Mouse (Mus musculus): ENCODE measurements around the gene Cpne8. TPM values are rescaled to one million over a fixed set of nuclear protein-coding genes. Genes with fewer than 3 reads are reported as not detected.
"Not testable (repeated sequence)": the region's sequence is repeated elsewhere in the genome, so short reads cannot be mapped to it uniquely, and the experiment has no call there.

The Cpne8 gene
- polyA plus RNA-seq, 1 experiment = 0.15 TPM

DNA sequence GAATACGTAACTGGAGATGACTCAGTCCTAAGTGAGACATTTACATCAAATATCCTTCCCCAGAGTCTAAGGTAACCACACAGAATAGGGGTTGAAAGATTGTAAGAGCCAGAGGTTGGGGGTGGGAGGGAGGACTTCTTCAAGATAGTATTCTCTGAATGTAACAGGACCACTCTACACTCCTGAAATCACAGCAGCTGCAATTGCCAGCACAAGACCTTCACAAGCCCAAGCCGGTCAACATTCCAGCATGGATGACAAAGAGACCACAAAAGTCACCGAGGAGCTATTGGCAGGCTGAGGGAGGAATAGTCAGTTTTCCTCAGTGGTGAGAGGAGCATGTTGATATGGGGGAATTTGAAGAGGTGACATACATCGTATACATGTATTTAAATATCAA, 166.5 kb downstream of the Cpne8 start:
- no peaks in the 10 kb centered on the region for H3K4me1 ChIP-seq
- no peaks in the 10 kb centered on the region for H3K27me3 ChIP-seq (replicated peaks)
- no peak overlapping the region for H3K4me3 ChIP-seq (replicated peaks)
- H3K9me3 ChIP-seq = peaks cover 21% of the 10 kb centered on the region
- TF ChIP-seq FLI1 (IDR thresholded peaks at IDR 0.05; ENCODE audit: low read length) = no peak
- no peak for TF ChIP-seq GATA1 (IDR thresholded peaks at IDR 0.05; ENCODE audit: borderline replicate concordance, low read length)
- H3K36me3 ChIP-seq (replicated peaks; ENCODE audit: low read length) = no peaks in the 10 kb centered on the region

- Histone ChIP-seq H3K27me3 (replicated peaks) (no peaks in the 10 kb centered on the region), H3K36me3 (replicated peaks; ENCODE audit: low read length) (no peaks in the 10 kb centered on the region), H3K4me3 (replicated peaks) (no peak overlapping the region), H3K9me3 (peaks cover 23% of the 10 kb centered on the region), H3K4me1 (no peaks in the 10 kb centered on the region)
- TF ChIP-seq GATA1 (IDR thresholded peaks at IDR 0.05; ENCODE audit: borderline replicate concordance, low read length) (no peak), FLI1 (IDR thresholded peaks at IDR 0.05; ENCODE audit: low read length) (no peak)
These were observed 182.2 kb downstream of the Cpne8 start for GRCm38 (mm10) chr15:90497080-90497479.

DNA sequence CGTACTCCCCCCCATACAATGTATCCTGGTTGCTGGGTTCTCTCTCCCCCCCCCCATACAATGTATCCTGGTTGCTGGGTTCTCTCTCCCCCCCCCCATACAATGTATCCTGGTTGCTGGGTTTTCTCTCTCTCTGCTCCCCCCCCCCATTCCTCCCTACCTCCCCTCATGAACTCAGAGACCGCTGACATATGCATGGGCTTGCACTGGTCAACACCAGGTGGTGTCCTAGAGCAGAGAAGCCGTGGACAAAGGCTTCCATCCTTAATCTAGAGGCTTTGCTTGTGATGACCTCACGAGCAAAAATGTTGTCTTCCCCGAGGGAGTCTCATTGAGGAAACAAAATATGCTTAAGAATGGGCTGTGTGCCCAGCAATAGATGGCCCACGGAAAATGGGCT, 187.7 kb downstream of the Cpne8 start:
- no peaks in the 10 kb centered on the region for H3K36me3 ChIP-seq (replicated peaks; ENCODE audit: low read length)
- H3K4me1 ChIP-seq = no peaks in the 10 kb centered on the region
- no peaks in the 10 kb centered on the region for H3K27me3 ChIP-seq (replicated peaks)
- H3K9me3 ChIP-seq = peaks cover 12% of the 10 kb centered on the region
- TF ChIP-seq GATA1 (IDR thresholded peaks at IDR 0.05; ENCODE audit: borderline replicate concordance, low read length) (no peak), FLI1 (IDR thresholded peaks at IDR 0.05; ENCODE audit: low read length) (no peak)
- H3K4me3 ChIP-seq (replicated peaks) = no peak overlapping the region

DNA sequence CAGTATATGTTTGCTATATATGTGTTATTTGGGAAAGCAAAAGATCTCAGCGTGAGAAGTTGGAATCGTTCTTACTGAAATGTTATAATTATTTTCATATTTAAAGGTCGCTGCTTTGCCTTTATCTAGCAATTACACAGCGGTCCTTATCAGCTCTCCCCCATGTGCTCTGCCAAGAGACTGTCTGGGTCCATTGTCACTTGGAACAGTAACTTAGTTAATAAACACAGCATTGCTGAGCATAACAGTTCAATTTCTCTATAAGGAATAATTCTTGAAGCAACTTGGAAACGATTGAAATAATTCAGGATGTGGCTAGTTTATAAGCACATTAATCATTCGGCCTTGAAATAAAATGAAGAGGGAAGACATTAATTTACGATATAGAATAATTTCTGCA, 189.0 kb downstream of the Cpne8 start:
- TF ChIP-seq GATA1 (IDR thresholded peaks at IDR 0.05; ENCODE audit: borderline replicate concordance, low read length) (no peak), FLI1 (IDR thresholded peaks at IDR 0.05; ENCODE audit: low read length) (no peak)
- Histone ChIP-seq H3K4me1 (no peaks in the 10 kb centered on the region), H3K4me3 (replicated peaks) (no peak overlapping the region), H3K27me3 (replicated peaks) (no peaks in the 10 kb centered on the region), H3K9me3 (peaks cover 18% of the 10 kb centered on the region), H3K36me3 (replicated peaks; ENCODE audit: low read length) (no peaks in the 10 kb centered on the region)

GRCm38 (mm10) chr15:90470561-90470960, 208.7 kb downstream of the Cpne8 start:
- not testable (repeated sequence) for H3K4me3 ChIP-seq (replicated peaks); H3K27me3 ChIP-seq (replicated peaks); H3K4me1 ChIP-seq; H3K36me3 ChIP-seq (replicated peaks; ENCODE audit: low read length)
- peaks cover 14% of the 10 kb centered on the region for H3K9me3 ChIP-seq

DNA sequence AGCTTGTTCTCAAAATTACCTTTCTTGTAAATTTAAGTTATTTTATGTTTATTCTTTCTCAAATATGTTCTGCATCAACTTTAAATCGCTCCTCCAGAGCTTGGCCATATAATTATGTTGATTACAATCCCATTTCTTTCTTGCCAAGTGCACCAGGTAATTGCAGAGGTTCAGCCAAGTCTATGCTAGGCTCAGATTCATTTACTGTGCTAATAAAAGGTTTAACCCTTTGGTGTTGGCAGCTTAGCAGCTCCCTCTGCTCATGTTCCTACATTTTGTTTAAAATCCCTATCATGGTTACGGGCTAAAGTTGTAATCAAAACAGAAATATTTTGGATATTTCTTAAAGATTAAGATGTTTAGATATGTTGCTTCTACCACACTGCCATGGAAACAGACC, 216.0 kb downstream of the Cpne8 start:
- H3K27me3 ChIP-seq (replicated peaks) = no peaks in the 10 kb centered on the region
- H3K9me3 ChIP-seq = peaks cover 15% of the 10 kb centered on the region
- H3K4me1 ChIP-seq = no peaks in the 10 kb centered on the region
- no peaks in the 10 kb centered on the region for H3K36me3 ChIP-seq (replicated peaks; ENCODE audit: low read length)
- H3K4me3 ChIP-seq (replicated peaks) = no peak overlapping the region
- no peak for TF ChIP-seq GATA1 (IDR thresholded peaks at IDR 0.05; ENCODE audit: borderline replicate concordance, low read length)
- TF ChIP-seq FLI1 (IDR thresholded peaks at IDR 0.05; ENCODE audit: low read length) = no peak

DNA sequence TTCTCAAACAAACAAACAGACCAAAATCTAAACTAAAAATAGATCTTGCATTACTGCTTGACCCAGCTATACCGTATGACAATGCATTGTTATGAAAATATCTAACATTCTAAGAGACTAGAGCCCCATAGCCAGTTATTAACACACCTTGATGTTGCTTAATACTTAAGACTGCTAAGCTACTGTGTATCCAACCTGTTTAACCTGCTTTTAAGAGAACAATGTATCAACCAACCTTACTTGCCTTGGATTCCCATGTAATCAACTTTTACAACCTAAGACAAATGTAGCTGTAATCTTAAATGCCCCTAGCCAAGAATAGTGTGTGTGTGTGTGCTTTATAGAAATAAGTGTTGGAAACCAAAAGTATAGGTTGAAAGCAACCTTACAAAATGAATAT, 233.2 kb downstream of the Cpne8 start:
- Histone ChIP-seq H3K36me3 (replicated peaks; ENCODE audit: low read length) (no peaks in the 10 kb centered on the region), H3K4me3 (replicated peaks) (no peak overlapping the region), H3K27me3 (replicated peaks) (no peaks in the 10 kb centered on the region), H3K4me1 (no peaks in the 10 kb centered on the region), H3K9me3 (peaks cover 7% of the 10 kb centered on the region)
- TF ChIP-seq FLI1 (IDR thresholded peaks at IDR 0.05; ENCODE audit: low read length) = no peak
- TF ChIP-seq GATA1 (IDR thresholded peaks at IDR 0.05; ENCODE audit: borderline replicate concordance, low read length) = no peak
